Mouse (Mus musculus): ENCODE results near the gene Il18. TPM values are rescaled to one million over a fixed set of nuclear protein-coding genes. Genes with fewer than 3 reads are reported as not detected.

Gene Il18
- 1 to 10 TPM; 1.0 to 2.0 TPM for total RNA-seq (2021)
- long read RNA-seq, experiment 1: 0 reads
- long read RNA-seq, experiment 2, partial matches to known transcripts: 0 of 1 reads
- long read RNA-seq, experiment 2, other reads (novel, unspliced or antisense): 1 of 1 reads

- DNase-seq (ENCODE audit: low spot score): peak; percentile 33
These were observed at the start of gene Il18 for GRCm38 (mm10) chr9:50554241-50555093. Gene Il18, plus strand, starts transcription at chr9:50554827.

GRCm38 (mm10) chr9:50505405-50505804 is 49.2 kb upstream of the Il18 start:
- no peak for DNase-seq (ENCODE audit: low spot score)

DNA sequence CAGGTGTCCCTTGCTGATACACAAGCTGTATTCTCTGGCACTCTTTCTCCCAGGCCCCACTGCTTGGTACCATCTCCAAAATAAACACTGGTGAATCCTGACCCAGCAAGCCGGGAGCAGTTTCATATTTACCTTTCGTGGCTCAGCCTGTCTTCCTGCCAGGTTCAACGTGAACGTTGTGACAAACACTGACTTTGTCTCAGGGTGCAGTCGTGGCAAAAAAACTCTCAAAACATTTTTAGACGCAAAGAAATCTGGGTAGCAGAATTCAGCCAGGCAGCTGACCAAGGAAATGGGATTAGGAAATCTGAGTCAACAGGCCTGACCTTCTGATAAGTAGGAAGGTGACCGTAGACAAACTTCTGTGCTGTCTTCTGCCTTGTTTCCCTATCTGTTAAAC is 47.1 kb upstream of the Il18 start:
- DNase-seq (ENCODE audit: low spot score): no peak

GRCm38 (mm10) chr9:50515462-50515861 is 39.2 kb upstream of the Il18 start:
- DNase-seq (ENCODE audit: low spot score): no peak

DNA sequence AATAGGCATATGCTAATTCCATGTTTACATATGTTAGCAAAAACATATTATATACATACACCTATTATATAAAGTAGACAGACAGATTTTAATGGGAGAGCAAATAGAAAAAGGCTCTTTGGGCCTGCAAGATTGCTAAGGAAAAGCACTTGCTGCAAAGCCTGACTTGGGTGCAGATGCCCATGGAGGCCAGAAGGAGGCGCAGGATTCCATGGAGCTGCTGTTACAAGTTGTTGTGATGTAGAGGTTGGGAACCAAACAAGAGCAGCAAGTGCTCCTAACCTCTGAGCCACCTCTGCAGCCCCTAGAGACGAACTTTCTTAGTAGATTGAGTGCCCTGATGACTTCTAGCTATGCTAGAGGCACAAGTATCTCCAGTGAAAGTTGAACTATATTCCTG is 35.8 kb upstream of the Il18 start:
- DNase-seq (ENCODE audit: low spot score): no peak

DNA sequence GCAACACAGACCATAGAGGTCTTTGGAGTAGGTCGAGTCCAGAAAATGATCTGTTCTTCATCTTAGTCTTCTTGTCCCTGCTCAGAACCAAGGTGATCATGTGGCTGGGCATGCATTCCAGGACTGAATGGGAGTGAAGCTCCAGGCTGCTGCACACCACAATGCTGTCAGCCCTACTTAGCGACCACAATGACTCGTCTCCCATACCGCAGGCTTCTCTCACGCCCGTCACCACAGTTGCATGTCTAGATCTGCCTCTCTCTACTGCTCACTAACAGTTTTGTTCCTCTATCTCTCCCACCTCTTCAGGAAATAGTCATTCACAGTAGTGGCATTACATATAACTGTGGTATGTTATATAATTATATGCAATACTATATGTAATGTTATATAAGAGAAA is 33.9 kb upstream of the Il18 start:
- DNase-seq (ENCODE audit: low spot score): no peak

DNA sequence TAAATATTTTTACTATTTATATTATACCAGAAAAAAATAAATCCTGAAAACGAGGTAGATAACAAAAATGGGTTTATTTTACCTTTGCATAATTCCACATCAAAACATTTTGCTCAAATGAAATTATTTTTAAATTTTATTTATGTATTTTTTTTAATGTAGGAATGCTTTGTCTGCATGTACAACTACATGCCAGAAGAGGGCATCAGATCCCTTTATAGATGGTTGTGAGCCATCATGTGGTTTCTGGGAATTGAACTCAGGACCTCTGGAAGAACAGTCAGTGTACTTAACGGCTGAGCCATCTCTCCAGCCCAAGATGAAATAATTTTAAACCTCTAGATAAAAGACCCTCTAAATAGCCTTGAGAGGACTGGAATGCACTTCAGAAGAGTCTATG is 33.1 kb upstream of the Il18 start:
- no peak for DNase-seq (ENCODE audit: low spot score)

DNA sequence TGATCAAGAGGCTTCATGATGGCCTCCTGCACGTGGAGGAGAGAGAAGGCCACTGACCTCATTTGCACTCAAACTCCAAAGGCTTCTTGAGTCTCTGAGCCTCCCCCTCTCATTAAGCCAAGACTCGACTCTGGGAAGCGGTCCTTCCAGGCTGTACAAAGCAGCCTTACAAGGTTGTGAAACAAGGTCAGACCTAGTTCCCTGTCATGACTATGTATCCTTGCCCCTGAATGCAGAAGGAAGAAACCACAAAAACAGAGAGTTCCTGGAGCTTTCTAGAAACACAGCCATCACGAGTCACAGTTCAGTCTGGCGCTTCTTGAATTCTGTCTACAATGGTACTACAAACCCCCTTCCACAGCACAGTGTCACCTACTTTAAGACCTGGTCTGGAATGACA is 32.1 kb upstream of the Il18 start:
- DNase-seq (ENCODE audit: low spot score): no peak

DNA sequence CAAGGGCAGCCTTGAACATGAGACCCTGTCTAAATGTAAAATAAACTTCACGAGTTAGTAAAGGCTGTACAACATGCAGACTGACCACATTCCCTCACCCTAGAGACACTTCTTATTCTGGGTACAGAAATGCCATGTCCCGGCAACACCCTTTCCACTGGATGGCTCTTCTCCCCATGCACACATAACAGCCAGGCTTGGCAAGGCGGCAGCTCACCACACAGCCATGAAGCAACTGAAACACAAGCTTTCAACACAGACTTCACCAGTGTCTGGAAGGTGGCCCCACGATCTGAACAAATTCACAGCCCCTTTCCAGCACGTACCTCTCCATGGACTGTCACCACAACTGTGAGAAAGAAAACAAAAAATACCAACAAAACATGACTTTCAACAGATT is 29.7 kb upstream of the Il18 start:
- DNase-seq (ENCODE audit: low spot score): no peak

- no peak for DNase-seq (ENCODE audit: low spot score)
These were observed 29.0 kb upstream of the Il18 start for GRCm38 (mm10) chr9:50525585-50525984.

GRCm38 (mm10) chr9:50527860-50528259 is 26.8 kb upstream of the Il18 start:
- DNase-seq (ENCODE audit: low spot score): no peak

DNA sequence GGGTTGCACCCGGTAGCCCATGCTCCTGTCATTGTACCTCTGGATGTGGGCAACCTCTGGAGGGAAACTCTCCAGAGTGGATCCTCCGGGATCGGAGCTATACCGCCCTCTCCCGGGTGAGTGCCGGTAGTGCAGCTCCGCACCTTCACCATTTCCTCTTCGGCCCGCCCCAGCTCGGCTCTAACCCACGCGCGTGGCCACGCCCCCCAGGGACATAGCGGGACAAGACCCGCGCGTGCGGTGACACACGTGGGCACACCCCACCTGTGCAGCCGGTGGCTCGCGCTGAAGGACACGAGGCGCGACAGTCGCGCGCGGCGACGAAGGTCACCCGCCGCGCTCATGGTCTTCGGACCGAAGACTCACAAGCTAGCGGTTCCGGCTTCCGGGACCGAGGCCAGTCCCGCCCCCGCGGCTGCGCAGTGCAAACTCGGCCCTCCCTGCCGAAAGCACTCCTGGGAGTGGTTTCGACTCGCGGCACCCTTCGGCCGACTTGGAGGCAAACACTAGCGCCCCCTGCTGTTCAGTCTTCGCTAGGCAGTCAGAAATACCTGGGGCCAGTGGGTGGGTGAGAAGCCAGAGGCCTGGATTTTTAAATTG is 26.2 kb upstream of the Il18 start, which contains the start of gene Pts:
Gene Pts, minus strand, starts transcription at position 432 of the 600 bp plus-strand sequence.
- peak; percentile 97 for DNase-seq (ENCODE audit: low spot score)

DNA sequence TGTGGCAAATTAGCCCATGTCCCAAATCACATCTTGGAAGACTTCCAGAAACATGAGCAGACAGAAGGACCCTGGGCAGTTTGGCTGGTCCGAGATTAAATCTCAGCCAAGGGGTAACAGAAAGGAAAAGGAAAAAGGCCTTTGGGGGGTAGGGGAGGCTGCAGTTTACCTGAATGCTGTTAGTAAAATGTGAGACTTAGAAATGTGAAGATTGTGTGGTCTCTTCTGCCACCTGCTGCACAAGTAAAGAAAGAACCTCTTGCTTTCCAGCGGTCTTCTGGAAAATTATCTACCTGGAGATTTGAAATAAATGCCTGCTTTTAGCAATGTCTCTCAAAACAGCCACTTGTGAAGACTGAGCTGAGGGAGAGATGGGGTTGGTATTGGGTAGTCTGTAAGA is 23.7 kb upstream of the Il18 start:
- DNase-seq (ENCODE audit: low spot score): no peak

GRCm38 (mm10) chr9:50533328-50533727 is 21.3 kb upstream of the Il18 start:
- DNase-seq (ENCODE audit: low spot score): no peak

- DNase-seq (ENCODE audit: low spot score): no peak
These were observed 20.8 kb upstream of the Il18 start for GRCm38 (mm10) chr9:50533791-50534190.

GRCm38 (mm10) chr9:50535930-50536329 is 18.7 kb upstream of the Il18 start:
- DNase-seq (ENCODE audit: low spot score): no peak

DNA sequence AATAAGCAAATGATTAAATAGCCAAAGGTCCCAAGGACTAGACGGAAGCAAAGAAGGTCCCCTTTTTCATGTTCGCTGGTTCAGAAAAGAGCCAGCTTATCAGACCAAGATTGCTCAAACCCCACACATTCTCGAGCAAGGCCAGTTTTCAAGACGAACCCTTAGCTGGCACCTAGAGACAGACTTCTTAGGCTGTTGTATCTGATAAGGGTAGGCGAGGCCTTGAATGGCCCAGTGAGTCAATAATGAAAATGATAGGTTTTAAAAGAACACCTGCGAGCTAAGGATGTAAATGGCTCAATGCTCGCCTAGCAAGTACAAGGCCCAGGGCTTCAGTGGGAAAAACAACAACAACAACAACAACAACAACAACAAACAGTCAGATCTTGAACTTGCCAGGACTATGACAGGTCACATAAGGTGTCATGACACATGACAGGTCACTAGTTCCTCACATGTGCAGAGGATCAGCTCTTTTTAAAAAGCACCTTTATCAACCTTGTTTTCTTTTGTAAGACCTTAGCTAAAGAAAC is 18.0 kb upstream of the Il18 start:
- no peak for DNase-seq (ENCODE audit: low spot score)

GRCm38 (mm10) chr9:50537295-50537694 is 17.3 kb upstream of the Il18 start:
- DNase-seq (ENCODE audit: low spot score): no peak

GRCm38 (mm10) chr9:50540170-50540569 is 14.5 kb upstream of the Il18 start:
- no peak for DNase-seq (ENCODE audit: low spot score)

GRCm38 (mm10) chr9:50542401-50542800 is 12.2 kb upstream of the Il18 start:
- no peak for DNase-seq (ENCODE audit: low spot score)

- DNase-seq (ENCODE audit: low spot score): no peak
These were observed 6.7 kb upstream of the Il18 start for GRCm38 (mm10) chr9:50547859-50548478.

DNA sequence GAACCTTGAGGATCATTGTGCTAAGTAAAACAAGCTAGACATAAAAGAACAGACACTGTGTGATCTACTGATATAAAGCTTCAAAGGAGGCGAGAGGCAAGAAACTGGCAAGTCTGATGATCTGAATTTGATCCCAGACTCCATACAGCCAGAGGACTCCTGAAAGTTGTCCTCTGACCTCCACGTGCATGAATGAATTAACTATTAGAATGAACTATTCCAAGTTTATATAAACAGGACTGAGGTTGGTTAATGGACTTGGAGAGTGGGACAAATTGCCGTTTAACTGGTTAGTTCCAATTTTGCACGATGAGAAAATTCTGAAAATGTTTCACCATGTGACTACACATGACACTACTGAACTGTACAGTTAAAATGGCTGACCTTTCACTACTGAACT is 5.7 kb upstream of the Il18 start:
- DNase-seq (ENCODE audit: low spot score): no peak
